Mouse (Mus musculus) liver, embryonic 12.5 days (tissue): ENCODE measurements around the gene Stard3. TPM values are rescaled to one million over a fixed set of nuclear protein-coding genes. Genes with fewer than 3 reads are reported as not detected.

Source experiments
- ATAC-seq: fragments of 200-750 bp; cut with Nextera tagmentation; 2 replicates; pipeline ENCODE4 v1.8.0; 2017; ENCODE audit warnings: moderate number of reproducible peaks, mild to moderate bottlenecking, moderate library complexity
- H3K27ac ChIP-seq: fragments of 300-500 bp; sonication (generic); 2 replicates; pipeline ENCODE4 v1.5.1; 2016; ENCODE audit warnings: mild to moderate bottlenecking
- H3K27me3 ChIP-seq: fragments of 300-500 bp; sonication (generic); replicated peaks from 2 replicates; pipeline ENCODE4 v1.6.1; 2016; ENCODE audit warnings: mild to moderate bottlenecking, moderate library complexity
- H3K36me3 ChIP-seq: fragments of 300-500 bp; sonication (generic); 2 replicates; pipeline ENCODE4 v1.6.1; 2016; ENCODE audit warnings: mild to moderate bottlenecking, moderate library complexity
- H3K4me1 ChIP-seq: fragments of 300-500 bp; sonication (generic); 2 replicates; pipeline ENCODE4 v1.6.1; 2016
- H3K4me2 ChIP-seq: fragments of 300-500 bp; sonication (generic); 2 replicates; pipeline ENCODE4 v1.6.1; 2016; ENCODE audit warnings: mild to moderate bottlenecking, moderate library complexity
- H3K4me3 ChIP-seq: fragments of 300-500 bp; sonication (generic); 2 replicates; pipeline ENCODE4 v1.5.1; 2016; ENCODE audit warnings: mild to moderate bottlenecking, moderate library complexity
- H3K9ac ChIP-seq: fragments of 300-500 bp; sonication (generic); 2 replicates; pipeline ENCODE4 v1.6.1; 2016; ENCODE audit warnings: mild to moderate bottlenecking, moderate library complexity
- H3K9me3 ChIP-seq: fragments of 300-500 bp; sonication (generic); replicated peaks from 2 replicates; pipeline ENCODE4 v1.6.1; 2016; ENCODE audit warnings: mild to moderate bottlenecking, moderate library complexity
- WGBS: fragments of 180-500 bp; shearing (Covaris S2); methylation state at CpG from one replicate; pipeline ENCODE4 v1.1.7; 2016; ENCODE audit not compliant: insufficient replicate concordance; 5-methylcytosine and 5-hydroxymethylcytosine counted together
- polyA plus RNA-seq: library from polyadenylated mRNA; unstranded; fragments of >200 nt; fragmentation: Nextera tagmentation; extraction: Ambion mirVana; gene quantifications from 2 replicates; pipeline ENCODE4 v1.2.1, GENCODE M21; 2016

Gene Stard3
- polyA plus RNA-seq, 1 experiment from 2014 or later = 18.9 TPM

- Histone ChIP-seq H3K36me3 (no peaks in the 10 kb centered on the region), H3K27me3 (peaks cover 60% of the 10 kb centered on the region), H3K4me3 (no peak overlapping the region), H3K4me2 (no peak overlapping the region), H3K9me3 (no peaks in the 10 kb centered on the region), H3K27ac (no peak overlapping the region), H3K4me1 (peaks cover 31% of the 10 kb centered on the region), H3K9ac (no peak overlapping the region)
- no peak for ATAC-seq
- 62% methylated on average over 14 of the region's 14 CpGs for WGBS
Measured at GRCm38 (mm10) chr11:98354445-98354844, 3.7 kb upstream of the Stard3 start.

DNA sequence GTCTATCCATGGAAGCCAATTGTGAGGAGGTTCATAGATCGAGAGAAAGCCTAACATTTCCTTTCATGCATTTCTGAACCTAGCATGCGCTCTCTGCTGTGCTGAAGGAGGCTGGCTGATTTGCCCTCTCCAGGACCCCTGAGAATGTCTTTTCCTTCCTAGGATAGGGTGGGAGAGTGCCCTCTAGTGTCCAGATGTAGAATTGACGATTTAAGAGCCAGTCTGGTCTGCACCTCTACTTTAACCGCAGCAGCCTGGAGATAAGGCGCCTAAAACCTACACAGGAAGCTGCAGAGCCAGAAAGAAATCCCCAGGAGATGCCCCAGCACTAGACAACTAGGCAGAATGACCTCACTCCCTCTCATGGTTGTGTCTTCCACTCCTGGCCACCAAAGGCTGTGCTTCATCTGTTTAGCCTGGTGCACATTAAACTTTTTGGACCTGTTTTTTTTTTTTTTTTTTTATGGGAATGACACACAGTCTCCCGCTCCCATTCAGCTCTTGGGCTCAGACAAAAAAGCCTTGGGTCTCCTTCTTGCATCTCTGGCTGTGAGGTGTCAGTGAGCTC lies 2.4 kb upstream of the Stard3 start:
- Histone ChIP-seq H3K4me3 (no peak overlapping the region), H3K27me3 (peaks cover 46% of the 10 kb centered on the region), H3K27ac (no peak overlapping the region), H3K9ac (no peak overlapping the region), H3K36me3 (no peaks in the 10 kb centered on the region), H3K4me2 (no peak overlapping the region), H3K4me1 (peaks cover 44% of the 10 kb centered on the region), H3K9me3 (no peaks in the 10 kb centered on the region)
- ATAC-seq = peak; percentile 13; the same call in 1 of the 2 replicates
- 6% methylated on average over 6 of the region's 6 CpGs for WGBS

- Histone ChIP-seq H3K27ac (peak overlapping the region; percentile 61; the same call in 1 of the 2 replicates), H3K9me3 (no peaks in the 10 kb centered on the region), H3K4me1 (peaks cover 54% of the 10 kb centered on the region), H3K4me3 (0 out of 2 replicates have a peak overlapping the region, but pooled peaks have one; percentile 78), H3K4me2 (peak overlapping the region; percentile 77), H3K36me3 (no peaks in the 10 kb centered on the region), H3K27me3 (peaks cover 36% of the 10 kb centered on the region), H3K9ac (peak overlapping the region; percentile 78; the same call in 1 of the 2 replicates)
- ATAC-seq = no peak
- WGBS = 66% methylated on average over 7 of the region's 7 CpGs
Measured at GRCm38 (mm10) chr11:98356625-98357394, 1.4 kb upstream of the Stard3 start.

DNA sequence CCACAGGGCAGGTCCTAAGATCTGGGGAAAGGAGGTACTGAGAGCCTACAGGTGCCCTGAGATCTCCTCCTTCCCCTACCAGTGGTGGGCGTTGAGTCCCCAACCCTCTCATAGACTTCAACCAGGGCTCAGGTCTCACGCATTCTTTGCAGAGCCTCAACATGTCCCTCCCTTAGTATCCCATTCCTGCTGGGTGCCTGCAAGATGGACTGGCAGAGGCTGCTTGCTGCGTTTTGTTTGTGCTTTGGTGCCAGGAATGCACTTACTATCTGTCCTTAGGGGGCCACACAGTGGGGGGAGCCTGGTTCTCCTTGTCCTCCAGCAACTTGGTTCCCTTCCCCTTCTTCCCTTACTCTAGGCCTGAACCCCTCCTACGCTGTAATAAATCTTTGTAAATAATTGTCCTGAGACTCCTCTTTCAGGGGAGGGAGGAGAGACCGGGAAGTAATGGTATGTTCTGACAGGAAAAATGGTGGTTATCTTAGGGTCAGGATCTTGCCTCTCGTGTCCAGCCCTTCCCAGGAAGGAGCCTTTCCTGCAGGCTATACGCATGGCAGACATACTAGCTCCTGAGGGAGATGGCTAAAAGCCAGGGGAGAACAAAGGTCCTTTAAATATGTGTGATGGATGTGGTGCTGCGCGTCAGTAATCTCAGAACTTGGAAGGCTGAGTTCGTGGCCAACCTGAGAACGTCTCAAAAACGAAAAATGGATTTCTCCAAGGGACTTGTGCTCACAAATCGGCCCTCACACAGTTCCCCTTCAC lies 590 bp upstream of the Stard3 start:
- H3K4me1 ChIP-seq = peaks cover 60% of the 10 kb centered on the region
- peak overlapping the region; percentile 77 for H3K4me2 ChIP-seq
- 14% methylated on average over 13 of the region's 13 CpGs for WGBS
- peak overlapping the region; percentile 78 for H3K4me3 ChIP-seq
- H3K36me3 ChIP-seq = no peaks in the 10 kb centered on the region
- ATAC-seq = peak; percentile 6; the same call in 1 of the 2 replicates
- H3K27ac ChIP-seq = peak overlapping the region; percentile 61
- H3K9ac ChIP-seq = peak overlapping the region; percentile 78
- H3K27me3 ChIP-seq = peaks cover 28% of the 10 kb centered on the region
- no peaks in the 10 kb centered on the region for H3K9me3 ChIP-seq

GRCm38 (mm10) chr11:98360866-98361521 lies 2.8 kb downstream of the Stard3 start:
- Histone ChIP-seq H3K4me2 (peak overlapping the region; percentile 8; the same call in 1 of the 2 replicates), H3K27me3 (no peaks in the 10 kb centered on the region), H3K4me1 (peaks cover 64% of the 10 kb centered on the region), H3K27ac (0 out of 2 replicates have a peak overlapping the region, but pooled peaks have one; percentile 12), H3K36me3 (no peaks in the 10 kb centered on the region), H3K4me3 (no peak overlapping the region), H3K9ac (no peak overlapping the region), H3K9me3 (no peaks in the 10 kb centered on the region)
- 65% methylated on average over 9 of the region's 9 CpGs for WGBS
- no peak for ATAC-seq

DNA sequence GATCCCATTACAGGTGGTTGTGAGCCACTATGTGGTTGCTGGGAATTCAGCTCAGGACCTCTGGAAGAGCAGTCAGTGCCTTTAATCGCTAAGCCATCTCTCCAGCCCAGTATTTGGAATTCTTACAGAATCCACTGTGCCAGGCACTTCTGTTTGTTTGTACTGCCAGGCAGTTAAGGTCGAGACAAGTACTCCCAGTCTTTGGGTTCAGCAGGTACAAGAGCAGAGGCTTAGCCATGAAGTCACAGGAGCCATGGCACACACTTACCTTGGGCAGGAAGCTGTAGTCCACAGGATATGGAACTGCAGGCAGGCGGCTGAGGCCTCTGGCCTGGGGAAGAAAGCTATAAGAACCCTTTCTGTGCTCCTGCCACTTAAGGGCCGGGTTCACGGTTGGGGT lies 5.6 kb downstream of the Stard3 start:
- Histone ChIP-seq H3K4me1 (peaks cover 44% of the 10 kb centered on the region), H3K27ac (no peak overlapping the region), H3K27me3 (no peaks in the 10 kb centered on the region), H3K4me3 (no peak overlapping the region), H3K9me3 (no peaks in the 10 kb centered on the region), H3K9ac (no peak overlapping the region), H3K4me2 (no peak overlapping the region), H3K36me3 (no peaks in the 10 kb centered on the region)
- WGBS = 71% methylated on average over 5 of the region's 5 CpGs
- ATAC-seq = no peak

- ATAC-seq = no peak
- no peak overlapping the region for H3K27ac ChIP-seq
- H3K9ac ChIP-seq = no peak overlapping the region
- no peak overlapping the region for H3K4me3 ChIP-seq
- WGBS = 90% methylated on average over 5 of the region's 5 CpGs
- H3K36me3 ChIP-seq = no peaks in the 10 kb centered on the region
- H3K27me3 ChIP-seq = no peaks in the 10 kb centered on the region
- peaks cover 38% of the 10 kb centered on the region for H3K4me1 ChIP-seq
- no peaks in the 10 kb centered on the region for H3K9me3 ChIP-seq
- H3K4me2 ChIP-seq = no peak overlapping the region
Measured at GRCm38 (mm10) chr11:98364410-98364809, 6.2 kb downstream of the Stard3 start.

- Histone ChIP-seq H3K27me3 (no peaks in the 10 kb centered on the region), H3K4me3 (no peak overlapping the region), H3K9ac (no peak overlapping the region), H3K4me1 (peaks cover 21% of the 10 kb centered on the region), H3K36me3 (no peaks in the 10 kb centered on the region), H3K27ac (no peak overlapping the region), H3K9me3 (no peaks in the 10 kb centered on the region), H3K4me2 (no peak overlapping the region)
- 54% methylated on average over 10 of the region's 10 CpGs for WGBS
- no peak for ATAC-seq
Measured at GRCm38 (mm10) chr11:98366290-98366689, 8.1 kb downstream of the Stard3 start.

DNA sequence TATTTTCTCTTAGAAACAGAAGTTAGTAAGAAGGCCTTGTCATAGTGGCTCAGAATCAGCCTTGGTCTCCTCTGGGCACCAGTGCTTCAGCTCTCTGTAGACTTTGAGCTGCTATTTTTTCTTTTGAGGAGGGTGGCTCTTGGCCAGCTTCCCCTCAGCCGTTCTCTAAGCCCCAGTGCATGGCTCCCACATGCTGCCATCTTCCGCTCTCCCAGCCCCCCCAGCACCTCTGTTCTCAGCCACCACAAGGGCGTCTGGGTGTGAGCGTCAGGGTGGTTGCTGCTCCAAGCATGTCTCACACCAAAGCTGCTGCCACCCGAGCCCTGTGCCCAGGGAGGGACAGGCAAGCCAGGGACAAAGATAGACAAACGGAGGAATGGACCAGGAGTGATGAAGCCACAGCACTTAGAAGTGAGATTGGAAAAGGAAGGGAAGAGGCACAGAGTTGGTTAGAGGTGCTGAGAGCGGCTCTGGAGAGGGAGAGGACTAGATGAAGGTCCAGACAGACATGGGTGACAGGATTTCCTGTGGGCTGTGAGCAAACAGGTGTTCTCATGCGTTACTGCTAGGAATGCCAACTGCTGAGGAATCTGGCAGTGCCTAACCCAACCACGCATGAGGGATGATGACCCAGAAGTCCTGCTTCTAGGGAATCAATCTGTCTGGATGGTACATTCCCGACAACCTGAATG lies 9.1 kb downstream of the Stard3 start:
- Histone ChIP-seq H3K4me2 (no peak overlapping the region), H3K9me3 (no peaks in the 10 kb centered on the region), H3K27me3 (no peaks in the 10 kb centered on the region), H3K36me3 (no peaks in the 10 kb centered on the region), H3K4me3 (no peak overlapping the region), H3K27ac (no peak overlapping the region), H3K9ac (no peak overlapping the region), H3K4me1 (peaks cover 10% of the 10 kb centered on the region)
- ATAC-seq = no peak
- WGBS = 66% methylated on average over 10 of the region's 10 CpGs

- H3K27me3 ChIP-seq = no peaks in the 10 kb centered on the region
- no peak overlapping the region for H3K4me3 ChIP-seq
- no peaks in the 10 kb centered on the region for H3K9me3 ChIP-seq
- H3K36me3 ChIP-seq = peaks cover 2% of the 10 kb centered on the region; the same call in 1 of the 2 replicates
- ATAC-seq = no peak
- H3K4me2 ChIP-seq = no peak overlapping the region
- 83% methylated on average over 7 of the region's 7 CpGs for WGBS
- H3K27ac ChIP-seq = no peak overlapping the region
- H3K9ac ChIP-seq = no peak overlapping the region
- peaks cover 9% of the 10 kb centered on the region for H3K4me1 ChIP-seq
Measured at GRCm38 (mm10) chr11:98367863-98368186, 9.7 kb downstream of the Stard3 start.

DNA sequence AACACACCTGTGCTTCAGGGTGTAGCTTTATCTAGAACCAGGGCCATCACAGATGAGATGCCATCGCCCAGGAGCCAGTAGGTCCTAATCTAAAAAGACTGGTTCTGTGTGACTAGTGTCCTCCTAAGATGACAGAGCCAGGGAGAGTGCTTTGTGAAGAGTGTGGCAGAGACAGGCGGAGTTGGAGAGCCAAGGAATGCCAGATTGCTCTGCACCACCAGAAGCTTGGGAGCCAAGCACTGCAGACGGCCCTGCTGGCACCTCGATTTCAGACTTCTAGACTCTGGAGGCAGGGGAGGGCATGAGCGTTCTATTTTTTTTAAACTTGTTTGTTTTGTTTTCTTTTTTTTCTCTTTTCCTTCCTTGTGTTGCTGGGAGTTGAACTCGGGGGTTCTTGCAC lies 11.2 kb downstream of the Stard3 start:
- Histone ChIP-seq H3K4me3 (no peak overlapping the region), H3K36me3 (peaks cover 11% of the 10 kb centered on the region), H3K9ac (no peak overlapping the region), H3K9me3 (no peaks in the 10 kb centered on the region), H3K27me3 (no peaks in the 10 kb centered on the region), H3K27ac (no peak overlapping the region), H3K4me2 (no peak overlapping the region), H3K4me1 (peaks cover 1% of the 10 kb centered on the region; the same call in 1 of the 2 replicates)
- ATAC-seq = no peak
- 67% methylated on average over 6 of the region's 6 CpGs for WGBS
